Mouse (Mus musculus): ENCODE data around the gene Fkbp5.

GRCm38 (mm10) chr17:28495832-28496231 is 21.5 kb downstream of the Fkbp5 start:
- no peak for TF ChIP-seq CTCF (IDR thresholded peaks at IDR 0.05; ENCODE audit: low read depth, low read length)
- no peak for TF ChIP-seq POLR2A (IDR thresholded peaks at IDR 0.05; ENCODE audit: extremely low read depth, insufficient read depth, low read length)

All from liver, adult 2 months (tissue).